Mouse (Mus musculus) stomach, embryonic 16.5 days (tissue): ENCODE results near the gene Galnt3. TPM values are rescaled to one million over a fixed set of nuclear protein-coding genes. Genes with fewer than 3 reads are reported as not detected.

Experiments used
- ATAC-seq: fragments of 200-750 bp; cut with Nextera tagmentation; 2 replicates; pipeline ENCODE4 v1.8.0; 2017; ENCODE audit warnings: moderate number of reproducible peaks, moderate TSS enrichment; ENCODE audit not compliant: insufficient read depth, low FRiP score
- H3K27ac ChIP-seq: fragments of 300-500 bp; sonication (generic); 2 replicates; pipeline ENCODE4 v1.5.1; 2014; ENCODE audit warnings: low read length
- H3K27me3 ChIP-seq: fragments of 300-500 bp; sonication (generic); 2 replicates; pipeline ENCODE4 v1.6.1; 2014; ENCODE audit warnings: low read length, control low read depth, mixed read lengths; ENCODE audit not compliant: control insufficient read depth, insufficient read depth
- H3K36me3 ChIP-seq: fragments of 300-500 bp; sonication (generic); 2 replicates; pipeline ENCODE4 v1.6.1; 2014; ENCODE audit warnings: low read length; ENCODE audit not compliant: control insufficient read depth, insufficient read depth
- H3K4me1 ChIP-seq: fragments of 300-500 bp; sonication (generic); 2 replicates; pipeline ENCODE4 v1.6.1; 2014; ENCODE audit warnings: low read length, control low read depth, mixed read lengths; ENCODE audit not compliant: control insufficient read depth, insufficient read depth
- H3K4me2 ChIP-seq: fragments of 300-500 bp; sonication (generic); 2 replicates; pipeline ENCODE4 v1.6.1; 2014; ENCODE audit warnings: low read depth, low read length, mixed read lengths
- H3K4me3 ChIP-seq: fragments of 300-500 bp; sonication (generic); replicated peaks from 2 replicates; pipeline ENCODE4 v1.5.1; 2014; ENCODE audit warnings: mild to moderate bottlenecking, low read length
- H3K9ac ChIP-seq: fragments of 300-500 bp; sonication (generic); 2 replicates; pipeline ENCODE4 v1.6.1; 2014; ENCODE audit warnings: low read length
- H3K9me3 ChIP-seq: fragments of 300-500 bp; sonication (generic); replicated peaks from 2 replicates; pipeline ENCODE4 v1.6.1; 2016; ENCODE audit warnings: low read length, control low read depth; ENCODE audit not compliant: control insufficient read depth
- WGBS: fragments of 180-500 bp; shearing (Covaris S2); extraction: QIAGEN DNeasy Blood & Tissue Kit; methylation state at CpG from one replicate; pipeline ENCODE4 v1.1.7; 2014; 5-methylcytosine and 5-hydroxymethylcytosine counted together
- polyA plus RNA-seq: library from polyadenylated mRNA; unstranded; fragments of >200 nt; fragmentation: Nextera tagmentation; extraction: Ambion mirVana; gene quantifications from 2 replicates; pipeline ENCODE4 v1.2.1, GENCODE M21; 2015

Galnt3 gene
- polyA plus RNA-seq, 1 experiment from 2014 or later = 10.2 TPM

DNA sequence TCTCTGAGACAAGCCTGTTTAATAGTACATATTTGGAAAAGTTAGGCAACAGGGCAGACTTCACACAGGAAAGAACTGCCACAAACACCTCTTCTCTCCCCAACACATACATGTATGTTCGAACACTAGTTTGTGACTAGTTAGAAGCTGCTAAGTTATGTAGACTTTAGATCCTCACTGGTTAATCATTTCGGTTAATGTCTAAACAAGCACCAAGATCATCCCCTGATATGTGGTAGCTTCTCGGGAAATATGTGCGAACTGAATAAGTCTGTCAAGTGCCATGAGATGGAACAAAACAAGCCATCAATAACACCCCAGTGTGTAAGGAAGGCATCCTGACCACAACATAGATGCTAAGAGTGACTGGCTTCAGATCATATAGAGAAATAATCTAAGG lies 2.1 kb upstream of the Galnt3 start:
- no peak overlapping the region for H3K9ac ChIP-seq
- H3K27ac ChIP-seq = no peak overlapping the region
- 0 out of 2 replicates have a peak, but pooled peaks cover 3% of the 10 kb centered on the region for H3K4me1 ChIP-seq
- H3K27me3 ChIP-seq = no peaks in the 10 kb centered on the region
- ATAC-seq = no peak
- H3K36me3 ChIP-seq = no peaks in the 10 kb centered on the region
- WGBS = 86% methylated on average over 4 of the region's 4 CpGs
- no peak overlapping the region for H3K4me3 ChIP-seq
- no peak overlapping the region for H3K4me2 ChIP-seq
- H3K9me3 ChIP-seq = no peaks in the 10 kb centered on the region

DNA sequence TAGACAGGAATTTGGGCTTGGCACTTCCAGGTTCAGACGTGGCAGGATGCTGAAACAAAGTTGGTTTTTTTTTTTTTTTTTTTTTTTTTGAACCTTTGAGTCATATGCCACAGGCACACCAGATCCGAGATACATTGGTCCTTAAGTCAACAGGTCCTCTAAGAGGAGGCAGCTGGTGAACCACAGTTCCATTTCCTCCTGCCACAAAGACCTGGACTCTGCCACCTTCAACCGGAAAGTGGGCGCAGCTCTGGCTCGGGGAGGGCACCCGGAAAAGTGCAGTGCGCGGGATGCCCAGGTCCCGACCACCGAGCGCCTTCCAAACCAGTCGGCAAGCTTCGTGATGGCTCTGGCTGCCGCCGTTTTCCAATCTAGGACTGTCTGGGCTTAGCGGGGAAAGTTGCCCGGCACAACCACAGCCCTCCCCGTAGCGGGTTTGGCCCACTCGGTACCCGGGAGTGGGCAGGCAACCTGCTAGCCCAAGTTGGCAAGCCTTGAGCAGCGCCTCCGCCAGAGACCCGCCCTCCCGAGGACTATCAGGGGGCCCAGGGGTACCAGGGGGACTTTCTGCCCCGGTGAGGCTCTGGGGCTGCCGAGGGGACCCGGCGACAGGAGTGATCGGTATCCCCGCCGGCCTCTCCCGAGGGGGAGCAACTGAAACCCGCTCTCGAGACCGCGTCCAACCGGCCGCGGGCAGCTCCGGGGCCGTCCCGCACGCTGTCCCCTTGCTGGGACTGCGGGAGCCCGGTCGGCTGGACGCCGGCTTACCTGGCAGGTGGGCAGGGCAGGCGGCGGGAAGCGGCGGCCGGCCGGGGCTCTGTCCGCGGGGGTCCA lies 821 bp downstream of the Galnt3 start:
- no peak overlapping the region for H3K27ac ChIP-seq
- H3K4me2 ChIP-seq = peak overlapping the region; percentile 100
- WGBS = under 1% methylated on average over 51 of the region's 57 CpGs

DNA sequence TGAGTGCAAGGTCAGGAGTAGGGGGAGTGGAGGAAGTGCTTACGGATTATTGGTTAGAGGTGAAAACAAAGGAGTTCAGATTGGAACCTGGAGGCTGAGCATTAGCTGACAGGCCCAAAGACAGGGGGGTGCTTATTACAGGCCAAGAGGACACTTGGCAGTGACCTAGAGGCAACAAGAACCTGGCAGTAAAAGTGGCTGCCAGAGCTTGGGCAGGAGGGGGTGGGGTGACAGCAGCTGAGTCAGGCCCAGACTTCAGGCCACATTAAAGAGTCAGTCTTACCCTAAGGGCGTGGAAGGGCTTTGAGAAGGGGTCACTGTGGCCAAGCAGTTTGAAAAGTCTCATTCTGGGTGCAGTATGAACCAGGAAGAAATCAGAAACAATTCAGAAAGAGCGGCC lies 7.1 kb downstream of the Galnt3 start:
- Histone ChIP-seq H3K27me3 (no peaks in the 10 kb centered on the region), H3K4me3 (no peak overlapping the region), H3K36me3 (no peaks in the 10 kb centered on the region), H3K4me2 (no peak overlapping the region), H3K9ac (no peak overlapping the region), H3K27ac (no peak overlapping the region), H3K9me3 (no peaks in the 10 kb centered on the region), H3K4me1 (no peaks in the 10 kb centered on the region)
- no peak for ATAC-seq
- 73% methylated on average over 3 of the region's 3 CpGs for WGBS

More for the DNA sequence above, 821 bp downstream of the Galnt3 start:
- Histone ChIP-seq H3K4me1 (0 out of 2 replicates have a peak, but pooled peaks cover 3% of the 10 kb centered on the region), H3K36me3 (no peaks in the 10 kb centered on the region), H3K27me3 (no peaks in the 10 kb centered on the region), H3K9me3 (no peaks in the 10 kb centered on the region), H3K9ac (peak overlapping the region; percentile 77), H3K4me3 (peak overlapping the region; percentile 76)
- ATAC-seq = peak; percentile 77

DNA sequence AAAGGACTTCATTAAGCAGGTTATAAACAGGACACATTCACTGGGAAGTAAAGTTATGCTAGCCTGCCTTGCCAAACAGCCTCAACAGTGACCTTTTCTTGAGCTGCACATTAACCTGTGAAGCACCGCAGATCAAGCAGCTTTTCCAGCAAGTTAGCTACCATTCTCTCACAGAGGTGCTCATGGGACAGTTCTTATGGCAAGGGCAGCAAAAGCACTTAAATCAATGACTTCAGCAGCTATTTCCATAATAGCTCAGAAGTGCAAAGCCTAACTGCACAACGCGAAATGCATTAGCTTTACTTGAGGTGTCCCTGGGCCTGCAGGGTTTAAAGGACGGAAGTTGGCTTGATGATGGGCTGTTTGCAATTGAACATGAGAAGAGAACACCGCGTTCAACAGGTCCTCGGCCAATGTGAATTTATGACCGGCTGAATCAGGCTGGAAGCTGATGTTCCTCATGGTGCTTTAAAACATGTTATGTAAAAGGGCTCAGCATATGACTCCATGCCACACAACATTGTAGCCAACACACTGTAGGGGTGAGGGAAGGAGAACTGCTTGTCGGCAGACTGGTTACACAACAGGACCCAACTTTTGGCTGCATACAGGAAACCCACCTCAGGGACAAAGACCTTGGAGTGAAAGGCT lies 16.8 kb downstream of the Galnt3 start:
- no peaks in the 10 kb centered on the region for H3K27me3 ChIP-seq
- 92% methylated on average over 9 of the region's 9 CpGs for WGBS
- H3K36me3 ChIP-seq = no peaks in the 10 kb centered on the region
- no peak overlapping the region for H3K27ac ChIP-seq
- H3K4me3 ChIP-seq = no peak overlapping the region
- H3K9me3 ChIP-seq = 0 out of 2 replicates have a peak, but pooled peaks cover 3% of the 10 kb centered on the region
- no peak overlapping the region for H3K4me2 ChIP-seq
- H3K4me1 ChIP-seq = no peaks in the 10 kb centered on the region
- ATAC-seq = no peak
- no peak overlapping the region for H3K9ac ChIP-seq

DNA sequence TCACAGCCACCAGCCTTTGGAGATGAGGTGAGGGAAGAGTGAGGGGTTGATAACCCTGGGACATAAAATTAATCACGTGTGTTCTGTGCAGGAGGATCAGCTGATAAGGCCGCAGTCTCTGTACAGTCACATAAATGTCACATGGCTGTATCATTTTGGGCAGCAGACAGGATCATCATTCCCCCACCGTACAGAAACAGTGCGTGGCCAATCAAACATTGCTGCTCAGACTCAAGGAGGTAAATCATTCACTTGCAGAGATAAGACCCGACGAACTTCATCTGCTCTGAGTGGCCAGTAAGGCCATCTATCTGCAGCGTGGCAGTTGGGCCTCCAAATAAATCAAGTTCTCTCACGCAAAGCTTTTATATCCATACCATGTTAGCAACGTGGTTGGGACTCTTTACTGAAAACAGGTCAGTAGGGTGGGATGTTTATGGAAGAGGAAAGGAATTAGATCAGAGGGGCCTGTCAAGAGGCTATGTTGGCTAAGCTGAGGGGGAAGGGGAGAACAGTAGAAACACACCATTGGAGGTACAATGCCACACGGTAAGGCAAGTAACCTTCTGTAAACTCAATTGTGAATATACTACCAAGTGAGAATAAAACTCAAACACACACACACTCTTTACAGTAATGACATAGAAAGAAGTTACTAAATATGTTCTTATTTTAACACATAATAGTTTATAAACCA lies 20.9 kb downstream of the Galnt3 start:
- Histone ChIP-seq H3K4me3 (no peak overlapping the region), H3K27ac (no peak overlapping the region), H3K36me3 (no peaks in the 10 kb centered on the region), H3K4me1 (no peaks in the 10 kb centered on the region), H3K9me3 (0 out of 2 replicates have a peak, but pooled peaks cover 3% of the 10 kb centered on the region), H3K27me3 (no peaks in the 10 kb centered on the region), H3K9ac (no peak overlapping the region), H3K4me2 (no peak overlapping the region)
- no peak for ATAC-seq
- 33% methylated on average over 10 of the region's 10 CpGs for WGBS

DNA sequence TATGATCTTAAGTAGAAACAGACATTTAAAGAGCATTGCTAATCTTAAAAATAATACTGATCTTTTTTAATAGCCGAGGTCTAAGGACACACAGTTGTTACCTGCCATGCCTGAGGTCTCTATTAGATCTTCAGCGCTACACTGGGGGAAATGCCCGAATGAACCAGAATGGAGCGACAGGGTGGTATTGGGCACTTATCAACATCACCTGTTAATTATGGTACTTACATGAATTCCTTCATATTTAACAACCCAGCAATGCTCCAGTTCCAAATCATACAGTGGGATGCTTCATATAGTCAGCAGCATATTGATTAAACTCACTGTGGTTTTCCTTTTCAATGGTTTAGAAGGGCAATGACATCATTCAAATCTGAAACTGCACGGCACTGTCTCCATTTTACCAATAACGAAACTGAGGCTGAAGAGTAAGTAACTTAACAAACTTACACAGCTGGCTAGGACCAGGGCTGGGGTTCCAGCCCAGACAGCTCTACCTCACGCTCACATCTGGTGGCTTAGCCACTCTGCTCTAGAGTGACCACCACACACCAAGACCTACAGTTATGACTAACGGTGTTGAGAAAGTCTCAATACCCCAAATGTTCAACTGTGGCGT lies 23.0 kb downstream of the Galnt3 start:
- no peak for ATAC-seq
- no peaks in the 10 kb centered on the region for H3K4me1 ChIP-seq
- WGBS = 92% methylated on average over 9 of the region's 9 CpGs
- no peak overlapping the region for H3K27ac ChIP-seq
- H3K9ac ChIP-seq = no peak overlapping the region
- H3K4me2 ChIP-seq = no peak overlapping the region
- no peak overlapping the region for H3K4me3 ChIP-seq
- H3K9me3 ChIP-seq = 0 out of 2 replicates have a peak, but pooled peaks cover 3% of the 10 kb centered on the region
- H3K36me3 ChIP-seq = no peaks in the 10 kb centered on the region
- H3K27me3 ChIP-seq = no peaks in the 10 kb centered on the region

DNA sequence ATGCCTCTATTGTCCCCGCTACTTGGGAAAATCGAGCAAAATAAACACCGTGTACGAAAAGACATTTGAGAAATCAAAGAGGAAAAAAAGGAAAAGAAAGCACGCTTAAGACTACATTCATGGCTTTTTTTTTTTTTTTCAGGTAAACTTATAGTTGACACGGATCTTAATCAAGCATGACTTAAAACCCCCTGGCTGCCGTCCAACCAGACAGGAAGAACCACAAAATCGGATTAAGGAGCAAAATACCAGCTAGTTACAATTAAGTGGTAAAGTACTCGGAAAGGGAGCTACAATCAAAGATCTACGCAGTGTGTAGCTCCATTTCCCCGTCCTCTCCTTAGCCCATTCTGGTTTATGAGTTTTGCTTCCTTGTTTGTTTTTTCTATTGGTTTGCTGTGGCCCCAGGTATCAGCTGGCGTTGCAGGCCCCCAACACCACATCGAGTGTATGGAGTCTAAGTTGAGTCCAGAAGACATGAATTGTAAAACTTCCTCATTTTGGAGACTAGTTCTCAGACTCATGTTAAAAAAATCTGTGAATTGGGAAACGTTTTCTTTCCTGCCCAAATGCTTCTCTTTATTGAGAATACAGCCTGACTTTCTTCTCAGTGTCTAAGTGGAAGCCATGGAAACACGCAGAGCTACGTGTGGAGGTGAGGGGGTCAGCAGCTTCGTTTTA lies 24.0 kb downstream of the Galnt3 start:
- no peaks in the 10 kb centered on the region for H3K36me3 ChIP-seq

DNA sequence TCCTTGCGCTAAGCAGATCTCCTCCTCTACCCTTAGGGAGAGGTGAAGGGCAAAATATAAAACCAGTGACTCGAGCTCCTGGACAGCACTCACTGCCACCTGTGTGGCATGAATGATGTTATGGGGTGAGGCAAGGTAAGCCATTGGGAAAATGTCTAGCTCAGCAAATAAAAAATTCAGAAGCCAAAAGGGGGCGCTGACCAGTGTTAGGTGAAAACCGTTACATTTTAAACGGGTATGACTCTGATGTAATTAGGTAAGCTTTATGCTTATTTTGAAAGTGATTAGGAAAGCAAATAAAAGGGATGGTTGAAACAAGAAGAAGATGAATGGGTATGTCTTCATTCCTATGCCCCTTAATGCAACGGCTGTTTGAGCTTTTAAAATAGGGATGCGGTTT lies 24.6 kb downstream of the Galnt3 start:
- WGBS = 66% methylated on average over 7 of the region's 7 CpGs
- no peak overlapping the region for H3K27ac ChIP-seq
- H3K27me3 ChIP-seq = no peaks in the 10 kb centered on the region
- no peak overlapping the region for H3K4me3 ChIP-seq
- H3K9ac ChIP-seq = no peak overlapping the region
- no peaks in the 10 kb centered on the region for H3K4me1 ChIP-seq
- H3K9me3 ChIP-seq = 0 out of 2 replicates have a peak, but pooled peaks cover 3% of the 10 kb centered on the region
- no peaks in the 10 kb centered on the region for H3K36me3 ChIP-seq
- no peak for ATAC-seq
- no peak overlapping the region for H3K4me2 ChIP-seq

More for the DNA sequence above, 24.0 kb downstream of the Galnt3 start:
- Histone ChIP-seq H3K4me1 (no peaks in the 10 kb centered on the region), H3K27ac (no peak overlapping the region), H3K9ac (no peak overlapping the region), H3K4me3 (no peak overlapping the region), H3K27me3 (no peaks in the 10 kb centered on the region), H3K4me2 (no peak overlapping the region), H3K9me3 (0 out of 2 replicates have a peak, but pooled peaks cover 3% of the 10 kb centered on the region)
- ATAC-seq = no peak
- WGBS = 65% methylated on average over 17 of the region's 17 CpGs
